Mouse (Mus musculus): ENCODE measurements around the gene Atp2b2. TPM values are rescaled to one million over a fixed set of nuclear protein-coding genes. Genes with fewer than 3 reads are reported as not detected.

The Atp2b2 gene
- total RNA-seq, 2 experiments from 2014 or later: 0.10 to 0.28 TPM

DNA sequence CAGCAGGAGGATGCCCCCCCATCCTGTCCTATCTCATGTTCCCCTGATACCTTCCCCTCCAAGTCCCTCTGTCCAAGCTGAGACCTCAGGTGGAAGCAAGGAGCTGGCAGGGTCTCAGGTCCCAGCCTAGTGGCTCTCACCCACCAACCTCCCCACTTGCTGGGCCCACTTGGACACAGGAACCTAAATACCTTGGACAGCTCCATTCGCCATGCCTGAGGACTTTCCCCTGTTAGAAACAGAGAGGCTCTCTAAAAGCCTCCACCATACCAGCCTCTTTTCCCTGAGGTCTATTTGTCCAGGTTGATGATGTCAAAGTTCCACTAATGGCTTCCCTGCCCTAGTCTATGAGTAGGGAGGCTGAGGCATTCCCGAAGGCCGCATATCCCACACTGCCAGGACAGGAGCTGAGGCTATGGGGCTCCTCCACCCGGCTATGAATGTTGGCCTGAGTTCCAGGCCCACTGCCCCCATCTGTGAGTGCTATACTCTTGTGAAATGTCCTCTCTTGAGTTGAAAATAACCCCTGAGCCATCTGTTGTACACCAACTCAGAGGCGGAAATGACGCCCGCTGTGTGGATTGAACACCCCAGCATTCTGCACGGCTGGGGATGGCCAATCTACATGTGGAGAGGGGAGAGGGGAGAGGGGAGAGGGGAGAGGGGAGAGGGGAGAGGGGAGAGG, 113.1 kb downstream of the Atp2b2 start:
- no peak overlapping the region for H3K4me3 ChIP-seq
- H3K27ac ChIP-seq: no peak overlapping the region
- no peak for TF ChIP-seq CTCF (IDR thresholded peaks at IDR 0.05)
- DNase-seq: no peak
- intact Hi-C loops (cut with DNase I): no loop called here

DNA sequence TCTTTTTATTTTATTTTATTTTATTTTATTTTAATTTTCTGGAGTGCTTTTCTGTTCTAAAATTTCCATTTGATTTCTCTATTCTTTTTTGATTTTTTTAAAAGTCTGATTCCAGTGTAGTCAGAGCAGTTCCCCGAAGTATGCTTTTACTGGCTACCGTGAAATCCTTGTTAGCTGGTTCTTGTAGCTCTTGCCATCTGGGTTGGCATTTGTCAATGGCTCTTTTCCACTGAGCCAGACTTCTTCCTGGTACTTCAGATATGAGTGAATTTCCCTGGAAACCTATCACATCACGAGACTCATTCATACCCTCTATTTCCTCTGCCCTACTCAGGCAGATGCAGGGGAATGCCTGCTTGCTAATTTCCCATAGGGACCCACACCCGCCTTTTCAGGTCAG, 119.2 kb downstream of the Atp2b2 start:
- intact Hi-C loops (cut with DNase I): no loop called here
- TF ChIP-seq CTCF (IDR thresholded peaks at IDR 0.05): no peak

DNA sequence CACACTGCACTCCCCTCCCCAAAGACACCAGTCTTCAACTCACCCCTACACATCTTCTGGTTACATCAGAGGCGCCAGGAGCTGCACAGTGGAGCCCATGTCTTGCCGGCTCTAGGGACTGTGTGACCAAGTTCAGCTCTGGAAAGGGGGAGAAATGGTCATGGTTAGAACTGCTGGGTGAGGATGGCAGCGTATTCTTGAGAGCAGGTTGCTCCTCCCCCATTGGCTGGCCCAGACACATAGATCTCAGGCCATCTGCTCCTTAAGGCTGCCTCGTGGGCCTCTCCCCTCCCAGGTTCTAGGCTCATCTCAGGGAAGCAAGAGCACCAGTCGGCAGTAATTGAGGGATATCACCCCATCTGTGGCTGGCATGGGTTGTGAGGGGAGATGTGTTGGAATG, 121.9 kb downstream of the Atp2b2 start:
- no peak for TF ChIP-seq CTCF (IDR thresholded peaks at IDR 0.05)
- intact Hi-C loops (cut with DNase I): no loop called here
- Histone ChIP-seq H3K27ac (no peak overlapping the region), H3K4me3 (no peak overlapping the region)
- no peak for DNase-seq

More for the DNA sequence above, 119.2 kb downstream of the Atp2b2 start:
- H3K4me3 ChIP-seq: no peak overlapping the region
- no peak overlapping the region for H3K27ac ChIP-seq
- DNase-seq: no peak

DNA sequence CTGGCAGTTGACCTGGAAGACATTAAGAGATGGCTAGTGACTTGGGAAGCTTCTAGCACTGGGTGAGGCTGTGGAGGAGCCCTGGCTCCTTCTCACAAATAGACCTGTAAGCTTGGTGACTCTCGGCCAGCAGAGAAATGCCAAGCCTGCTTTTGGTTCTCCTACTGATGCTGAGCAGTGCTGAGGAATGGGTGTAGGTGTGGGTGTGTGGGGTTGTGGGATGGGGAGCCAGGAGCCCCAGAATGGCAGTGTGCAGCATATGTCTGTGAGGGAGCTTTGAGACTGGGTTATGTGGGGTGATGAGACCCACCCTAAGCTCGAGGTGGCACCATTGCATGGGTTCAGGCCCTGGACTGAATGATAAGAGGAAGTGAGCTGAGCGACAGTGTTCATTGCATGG, 129.7 kb downstream of the Atp2b2 start:
- TF ChIP-seq CTCF (IDR thresholded peaks at IDR 0.05): no peak
- no peak for DNase-seq
- no peak overlapping the region for H3K27ac ChIP-seq
- intact Hi-C loops (cut with DNase I): no loop called here
- no peak overlapping the region for H3K4me3 ChIP-seq

DNA sequence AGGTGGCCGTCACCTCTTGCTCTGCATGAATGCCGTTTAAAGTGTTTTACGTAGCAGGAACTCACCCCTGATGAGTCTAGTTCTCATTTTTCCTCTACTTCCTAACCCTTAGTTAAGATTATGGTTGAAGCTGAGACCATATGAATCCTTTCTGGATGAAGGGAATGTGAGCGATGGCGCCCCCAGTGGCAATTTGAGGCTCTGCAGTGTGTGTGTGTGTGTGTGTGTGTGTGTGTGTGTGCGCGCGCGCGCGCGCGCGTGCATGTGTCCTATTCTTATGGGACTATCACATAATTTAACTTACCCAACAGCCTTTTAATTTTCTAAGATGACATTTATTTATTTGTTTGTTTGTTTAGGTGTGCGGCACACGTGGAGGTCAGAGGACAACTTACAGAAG, 131.3 kb downstream of the Atp2b2 start:
- no peak for DNase-seq
- H3K27ac ChIP-seq: no peak overlapping the region
- intact Hi-C loops (cut with DNase I): no loop called here
- H3K4me3 ChIP-seq: no peak overlapping the region
- TF ChIP-seq CTCF (IDR thresholded peaks at IDR 0.05): peak; percentile 33; the same call in 1 of the 2 replicates

DNA sequence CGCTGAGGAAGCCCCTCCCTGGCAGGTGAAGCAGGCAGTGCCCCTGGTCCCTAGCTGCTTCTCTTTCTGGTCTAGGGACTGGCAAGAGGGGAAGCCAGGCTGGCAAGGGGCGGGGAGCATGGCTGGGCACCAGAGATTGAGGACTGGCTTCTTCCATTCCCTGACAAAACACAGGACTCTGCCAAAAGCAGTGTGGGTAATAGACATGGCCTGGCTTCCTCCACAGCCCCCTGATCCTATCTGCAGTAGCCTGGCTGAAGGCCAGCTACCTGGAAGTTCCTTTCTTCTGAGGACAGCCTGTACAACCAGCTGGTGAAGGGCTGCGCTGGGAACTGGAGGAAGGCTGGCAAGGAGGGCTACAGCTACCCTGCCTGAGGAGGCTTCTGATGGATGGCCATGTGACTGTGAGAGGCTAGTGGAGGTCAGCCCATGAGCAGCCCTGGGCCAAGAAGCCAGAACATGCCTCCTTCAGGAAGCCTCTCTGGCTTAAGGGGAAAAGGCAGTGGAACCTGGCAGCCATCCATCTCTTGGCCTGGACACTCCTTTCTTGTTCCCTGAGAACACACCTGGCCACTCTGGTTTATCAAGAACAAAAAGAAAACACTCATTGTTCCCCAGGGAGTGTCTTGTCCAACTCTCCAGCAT, 131.9 kb downstream of the Atp2b2 start:
- no peak for DNase-seq
- Histone ChIP-seq H3K4me3 (no peak overlapping the region), H3K27ac (no peak overlapping the region)
- no peak for TF ChIP-seq CTCF (IDR thresholded peaks at IDR 0.05)
- intact Hi-C loops (cut with DNase I): no loop called here

DNA sequence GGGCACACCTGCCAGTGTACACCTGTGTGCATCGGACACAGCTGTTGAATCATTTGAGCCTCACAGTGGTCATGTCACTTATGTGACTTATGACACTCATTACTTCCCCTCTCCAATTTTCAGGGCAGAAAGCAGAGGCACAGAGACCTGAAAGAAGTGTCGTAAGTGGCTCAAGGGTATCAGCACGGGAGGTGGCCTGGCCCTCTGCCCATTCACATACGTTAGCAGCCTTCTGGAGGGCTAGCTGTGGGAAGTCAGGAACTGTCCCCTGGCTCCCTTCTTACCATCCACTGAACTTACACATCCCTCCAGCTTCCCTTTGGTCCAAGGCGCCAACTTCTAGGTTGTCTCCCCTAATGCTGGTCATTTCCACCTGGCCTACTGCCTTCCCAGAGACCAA, 132.6 kb downstream of the Atp2b2 start:
- H3K4me3 ChIP-seq: no peak overlapping the region
- TF ChIP-seq CTCF (IDR thresholded peaks at IDR 0.05): no peak
- no peak for DNase-seq
- intact Hi-C loops (cut with DNase I): no loop called here
- no peak overlapping the region for H3K27ac ChIP-seq

DNA sequence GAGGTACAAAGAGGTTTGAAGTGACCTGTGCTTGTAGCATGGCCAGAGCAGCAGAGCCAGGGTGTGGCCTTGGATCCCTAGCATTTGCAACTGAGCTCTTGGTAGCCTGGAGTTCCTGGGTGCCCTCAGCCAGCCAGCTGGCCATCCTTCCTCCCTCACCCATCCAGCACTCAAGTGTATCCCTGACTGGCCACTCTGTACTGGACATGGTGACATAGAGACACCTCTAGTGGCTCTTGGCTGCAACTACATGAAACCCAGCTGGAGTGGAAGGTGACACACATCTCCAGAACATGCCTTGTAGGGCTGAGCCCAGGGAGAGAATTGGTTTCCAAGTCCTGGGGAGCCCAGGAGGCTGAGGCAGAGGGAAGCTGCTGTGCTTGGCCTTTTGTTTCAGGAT, 134.3 kb downstream of the Atp2b2 start:
- peak; percentile 46 for TF ChIP-seq CTCF (IDR thresholded peaks at IDR 0.05)

DNA sequence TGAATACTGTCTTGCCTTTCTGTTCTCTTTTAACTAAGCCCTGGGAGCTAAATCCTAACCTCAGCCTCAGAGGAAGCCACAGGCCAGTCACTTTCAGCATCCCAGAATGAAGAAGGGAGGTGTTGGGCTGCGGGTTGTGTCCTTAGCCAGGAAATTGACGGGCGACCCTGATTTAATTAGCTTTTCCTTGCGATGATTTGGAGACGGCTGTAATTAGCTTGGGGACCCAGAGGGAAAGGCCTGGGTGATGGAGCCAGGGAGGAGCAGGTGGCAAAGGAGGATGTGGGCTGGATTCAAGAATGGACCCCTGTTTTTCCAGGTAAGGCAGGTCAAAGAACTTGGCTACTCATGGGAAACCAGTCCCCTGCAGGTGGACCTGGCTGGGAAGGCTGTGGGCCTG, 138.0 kb downstream of the Atp2b2 start:
- TF ChIP-seq CTCF (IDR thresholded peaks at IDR 0.05): no peak
- Histone ChIP-seq H3K27ac (no peak overlapping the region), H3K4me3 (no peak overlapping the region)
- no peak for DNase-seq
- intact Hi-C loops (cut with DNase I): no loop called here

More for the DNA sequence above, 134.3 kb downstream of the Atp2b2 start:
- H3K27ac ChIP-seq: no peak overlapping the region
- H3K4me3 ChIP-seq: no peak overlapping the region
- DNase-seq: no peak
- intact Hi-C loops (cut with DNase I): no loop called here

DNA sequence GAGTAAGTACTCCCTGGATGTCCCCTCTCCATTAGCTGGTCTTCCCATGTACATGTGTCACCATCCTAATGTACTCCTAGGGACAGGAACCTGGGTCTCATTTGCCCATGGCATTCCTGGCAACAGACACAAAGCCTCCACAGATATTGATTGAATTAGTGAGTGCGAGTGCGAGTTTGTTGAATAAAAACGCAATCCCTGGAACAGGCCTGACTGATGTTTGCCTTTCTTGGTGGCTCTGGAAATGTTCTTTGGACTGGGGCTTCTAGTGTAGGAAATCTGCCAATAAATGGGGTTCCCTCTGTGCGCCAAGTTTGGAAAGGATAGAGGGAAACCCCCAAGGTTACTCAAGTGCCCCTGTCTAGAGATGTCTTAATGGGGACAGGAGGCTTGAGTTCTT, 146.4 kb downstream of the Atp2b2 start:
- no peak overlapping the region for H3K4me3 ChIP-seq
- intact Hi-C loops (cut with DNase I): no loop called here

DNA sequence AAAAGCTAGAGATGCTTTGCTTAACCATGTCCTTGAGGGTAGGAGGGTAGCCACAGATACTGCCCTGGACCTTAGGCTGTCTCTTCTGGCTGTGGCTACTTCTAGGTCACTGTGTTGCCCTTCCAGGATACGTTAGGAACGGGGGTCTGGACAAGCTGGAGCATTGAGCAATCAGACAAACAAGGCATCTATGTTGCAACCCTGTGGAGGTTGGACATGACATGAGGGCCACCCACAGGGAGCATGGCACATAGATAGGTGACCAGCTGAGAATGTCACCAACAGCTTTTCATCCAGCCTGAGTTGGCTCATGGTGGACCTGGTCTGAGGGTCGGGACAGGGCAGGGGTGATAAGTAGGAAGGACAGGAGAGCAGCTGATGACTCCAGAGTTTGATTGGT, 148.4 kb downstream of the Atp2b2 start:
- Histone ChIP-seq H3K4me3 (no peak overlapping the region), H3K27ac (no peak overlapping the region)
- no peak for TF ChIP-seq CTCF (IDR thresholded peaks at IDR 0.05)
- no peak for DNase-seq
- intact Hi-C loops (cut with DNase I): no loop called here

More for the DNA sequence above, 146.4 kb downstream of the Atp2b2 start:
- no peak for DNase-seq
- no peak for TF ChIP-seq CTCF (IDR thresholded peaks at IDR 0.05)
- H3K27ac ChIP-seq: no peak overlapping the region

DNA sequence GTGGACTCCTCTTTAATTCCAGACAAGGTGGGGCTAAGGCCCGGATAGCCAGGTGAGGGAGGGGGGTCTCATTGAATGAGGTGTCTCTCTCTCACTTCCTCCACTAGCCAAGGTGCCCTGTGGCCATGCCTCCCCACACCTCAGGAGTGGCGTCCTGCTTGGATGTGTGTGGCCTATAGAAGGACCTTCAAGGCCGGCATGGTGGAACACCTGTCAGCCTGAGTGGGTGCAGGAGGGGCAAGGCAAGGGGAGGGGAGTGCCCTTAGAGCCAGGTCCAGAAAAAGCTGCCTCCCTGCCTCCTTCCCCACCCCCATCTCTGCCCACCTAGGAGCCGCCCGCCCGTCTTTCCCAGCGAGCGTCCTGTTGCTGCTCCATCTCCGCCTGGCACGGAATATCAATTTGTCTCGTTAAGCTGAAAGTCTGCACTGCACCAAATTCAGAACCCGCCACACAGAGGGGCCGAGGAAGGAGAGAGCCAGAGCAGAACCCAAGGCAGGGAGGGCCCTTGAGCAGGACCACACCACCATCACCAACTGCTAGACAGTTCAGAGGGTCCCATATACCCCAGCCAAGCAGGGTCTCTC, 150.2 kb downstream of the Atp2b2 start:
- no peak overlapping the region for H3K27ac ChIP-seq
- no peak for DNase-seq
- H3K4me3 ChIP-seq: no peak overlapping the region
- intact Hi-C loops (cut with DNase I): no loop called here
- no peak for TF ChIP-seq CTCF (IDR thresholded peaks at IDR 0.05)

DNA sequence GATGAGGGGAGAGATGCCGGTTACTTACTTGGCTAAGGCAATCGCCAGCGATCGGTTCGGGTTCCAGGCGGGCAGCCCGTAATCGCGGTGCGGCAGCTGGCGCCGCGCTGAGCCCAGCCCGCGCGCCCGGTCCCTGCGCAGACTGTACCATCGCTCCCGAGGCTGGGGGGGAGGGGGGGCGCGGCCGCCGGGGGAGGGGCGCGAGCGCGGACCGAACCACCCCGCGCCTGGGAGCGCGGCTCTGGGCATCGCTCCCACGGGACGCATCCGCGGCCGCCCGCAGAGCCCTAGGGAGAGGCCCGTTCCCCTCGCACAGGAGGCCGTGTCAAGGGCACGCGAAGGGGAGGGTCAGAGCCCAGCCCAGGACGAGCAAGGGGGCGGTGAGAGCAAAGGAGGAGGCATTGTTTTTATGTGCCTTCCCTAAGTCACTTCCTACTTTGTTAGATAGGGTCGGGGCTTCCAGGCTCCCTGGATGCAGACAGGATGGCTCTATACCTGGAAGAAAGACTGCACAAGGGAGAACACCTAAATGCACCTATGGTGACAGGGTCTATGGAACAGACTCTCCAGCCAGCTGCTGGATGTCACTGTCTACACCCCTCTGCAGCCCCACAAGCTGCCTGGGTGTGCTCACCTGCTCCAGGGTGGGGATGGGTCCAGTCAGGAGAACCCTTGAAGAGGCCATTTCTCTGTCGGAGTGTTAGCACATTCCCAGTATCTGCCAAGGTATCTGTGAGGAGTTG, 151.0 kb downstream of the Atp2b2 start:
- DNase-seq: no peak
- intact Hi-C loops (cut with DNase I): no loop called here
- TF ChIP-seq CTCF (IDR thresholded peaks at IDR 0.05): no peak
- H3K4me3 ChIP-seq: peak overlapping the region; percentile 51
- no peak overlapping the region for H3K27ac ChIP-seq

Measured in gastrocnemius, adult 2 months (tissue).